Mouse (Mus musculus): ENCODE measurements at regions not wholly inside any gene's neighbourhood (a gene's known extent, or its start where the extent isn't known, plus 50 kb on each side); places are given as distances from the start of the nearest gene placed in this dataset.

GRCm38 (mm10) chrX:14592793-14593192, 381.8 kb downstream of the H2al1n start:
- DNase-seq (ENCODE audit: low spot score) (no peak), ATAC-seq (replicated peaks; ENCODE audit: low FRiP score, low TSS enrichment, low read depth) (no peak)
- Histone ChIP-seq H3K4me2 (ENCODE audit: low read length) (no peak overlapping the region), H3K27ac (ENCODE audit: low read depth) (no peak overlapping the region), H3K36me3 (ENCODE audit: control insufficient read depth, insufficient read depth, low read length) (no peaks in the 10 kb centered on the region), H3K9me3 (ENCODE audit: control insufficient read depth, low read length) (no peaks in the 10 kb centered on the region), H3K9ac (ENCODE audit: low read length) (no peak overlapping the region), H3K27me3 (replicated peaks; ENCODE audit: control insufficient read depth, insufficient read depth, low read length) (no peaks in the 10 kb centered on the region), H3K4me3 (ENCODE audit: low read depth, low read length) (no peak overlapping the region), H3K4me1 (replicated peaks; ENCODE audit: control insufficient read depth, insufficient read depth, low read length) (no peaks in the 10 kb centered on the region)
- 55% methylated on average over 1 of the region's 1 CpGs for WGBS

- H3K27ac ChIP-seq (ENCODE audit: low read depth), result no peak overlapping the region
- H3K4me3 ChIP-seq (ENCODE audit: low read depth, low read length), result no peak overlapping the region
- no peaks in the 10 kb centered on the region for H3K36me3 ChIP-seq (ENCODE audit: control insufficient read depth, insufficient read depth, low read length)
- H3K4me2 ChIP-seq (ENCODE audit: low read length), result no peak overlapping the region
- H3K27me3 ChIP-seq (replicated peaks; ENCODE audit: control insufficient read depth, insufficient read depth, low read length), result no peaks in the 10 kb centered on the region
- DNase-seq (ENCODE audit: low spot score) (no peak), ATAC-seq (replicated peaks; ENCODE audit: low FRiP score, low TSS enrichment, low read depth) (no peak)
- H3K9ac ChIP-seq (ENCODE audit: low read length), result no peak overlapping the region
- H3K9me3 ChIP-seq (ENCODE audit: control insufficient read depth, low read length), result no peaks in the 10 kb centered on the region
- H3K4me1 ChIP-seq (replicated peaks; ENCODE audit: control insufficient read depth, insufficient read depth, low read length), result no peaks in the 10 kb centered on the region
Measured at GRCm38 (mm10) chrX:14596799-14597198, 385.9 kb downstream of the H2al1n start.

GRCm38 (mm10) chrX:14601916-14602315, 391.0 kb downstream of the H2al1n start:
- Histone ChIP-seq H3K27ac (ENCODE audit: low read depth) (no peak overlapping the region), H3K9ac (ENCODE audit: low read length) (no peak overlapping the region), H3K4me1 (replicated peaks; ENCODE audit: control insufficient read depth, insufficient read depth, low read length) (no peaks in the 10 kb centered on the region), H3K4me2 (ENCODE audit: low read length) (no peak overlapping the region), H3K27me3 (replicated peaks; ENCODE audit: control insufficient read depth, insufficient read depth, low read length) (no peaks in the 10 kb centered on the region), H3K4me3 (ENCODE audit: low read depth, low read length) (no peak overlapping the region), H3K36me3 (ENCODE audit: control insufficient read depth, insufficient read depth, low read length) (no peaks in the 10 kb centered on the region), H3K9me3 (ENCODE audit: control insufficient read depth, low read length) (no peaks in the 10 kb centered on the region)
- DNase-seq (ENCODE audit: low spot score), result no peak
- ATAC-seq (replicated peaks; ENCODE audit: low FRiP score, low TSS enrichment, low read depth), result no peak
- WGBS, result 76% methylated on average over 2 of the region's 2 CpGs

GRCm38 (mm10) chrX:14609196-14609595, 398.2 kb downstream of the H2al1n start:
- no peak overlapping the region for H3K4me3 ChIP-seq (ENCODE audit: low read depth, low read length)
- H3K4me1 ChIP-seq (replicated peaks; ENCODE audit: control insufficient read depth, insufficient read depth, low read length), result no peaks in the 10 kb centered on the region
- H3K27ac ChIP-seq (ENCODE audit: low read depth), result no peak overlapping the region
- ATAC-seq (replicated peaks; ENCODE audit: low FRiP score, low TSS enrichment, low read depth) (no peak), DNase-seq (ENCODE audit: low spot score) (no peak)
- H3K9ac ChIP-seq (ENCODE audit: low read length), result no peak overlapping the region
- no peaks in the 10 kb centered on the region for H3K9me3 ChIP-seq (ENCODE audit: control insufficient read depth, low read length)
- H3K4me2 ChIP-seq (ENCODE audit: low read length), result no peak overlapping the region
- no peaks in the 10 kb centered on the region for H3K36me3 ChIP-seq (ENCODE audit: control insufficient read depth, insufficient read depth, low read length)
- no peaks in the 10 kb centered on the region for H3K27me3 ChIP-seq (replicated peaks; ENCODE audit: control insufficient read depth, insufficient read depth, low read length)
- WGBS, result 88% methylated on average over 1 of the region's 1 CpGs

GRCm38 (mm10) chrX:14628267-14628901, 417.4 kb downstream of the H2al1n start:
- 19% methylated on average over 10 of the region's 10 CpGs for WGBS
- Histone ChIP-seq H3K27me3 (replicated peaks; ENCODE audit: control insufficient read depth, insufficient read depth, low read length) (no peaks in the 10 kb centered on the region), H3K27ac (ENCODE audit: low read depth) (peak overlapping the region; percentile 54), H3K4me1 (replicated peaks; ENCODE audit: control insufficient read depth, insufficient read depth, low read length) (no peaks in the 10 kb centered on the region), H3K4me3 (ENCODE audit: low read depth, low read length) (no peak overlapping the region), H3K9me3 (ENCODE audit: control insufficient read depth, low read length) (0 out of 2 replicates have a peak, but pooled peaks cover 4% of the 10 kb centered on the region), H3K9ac (ENCODE audit: low read length) (no peak overlapping the region), H3K36me3 (ENCODE audit: control insufficient read depth, insufficient read depth, low read length) (no peaks in the 10 kb centered on the region), H3K4me2 (ENCODE audit: low read length) (no peak overlapping the region)
- ATAC-seq (replicated peaks; ENCODE audit: low FRiP score, low TSS enrichment, low read depth) (peak; percentile 32; the same call in 1 of the 2 replicates), DNase-seq (ENCODE audit: low spot score) (peak; percentile 66)

GRCm38 (mm10) chrX:14639378-14639777, 428.4 kb downstream of the H2al1n start:
- WGBS, result 98% methylated on average over 3 of the region's 3 CpGs

GRCm38 (mm10) chrX:14664852-14665251, 453.9 kb downstream of the H2al1n start:
- Histone ChIP-seq H3K9ac (ENCODE audit: low read length) (no peak overlapping the region), H3K4me3 (ENCODE audit: low read depth, low read length) (no peak overlapping the region), H3K4me1 (replicated peaks; ENCODE audit: control insufficient read depth, insufficient read depth, low read length) (no peaks in the 10 kb centered on the region), H3K4me2 (ENCODE audit: low read length) (no peak overlapping the region), H3K27me3 (replicated peaks; ENCODE audit: control insufficient read depth, insufficient read depth, low read length) (no peaks in the 10 kb centered on the region), H3K27ac (ENCODE audit: low read depth) (no peak overlapping the region), H3K9me3 (ENCODE audit: control insufficient read depth, low read length) (no peaks in the 10 kb centered on the region), H3K36me3 (ENCODE audit: control insufficient read depth, insufficient read depth, low read length) (no peaks in the 10 kb centered on the region)
- DNase-seq (ENCODE audit: low spot score) (no peak), ATAC-seq (replicated peaks; ENCODE audit: low FRiP score, low TSS enrichment, low read depth) (no peak)
- 70% methylated on average over 3 of the region's 3 CpGs for WGBS

More at GRCm38 (mm10) chrX:14639378-14639777, 428.4 kb downstream of the H2al1n start:
- DNase-seq (ENCODE audit: low spot score) (no peak), ATAC-seq (replicated peaks; ENCODE audit: low FRiP score, low TSS enrichment, low read depth) (no peak)
- Histone ChIP-seq H3K27me3 (replicated peaks; ENCODE audit: control insufficient read depth, insufficient read depth, low read length) (no peaks in the 10 kb centered on the region), H3K9me3 (ENCODE audit: control insufficient read depth, low read length) (no peaks in the 10 kb centered on the region), H3K36me3 (ENCODE audit: control insufficient read depth, insufficient read depth, low read length) (no peaks in the 10 kb centered on the region), H3K27ac (ENCODE audit: low read depth) (no peak overlapping the region), H3K4me1 (replicated peaks; ENCODE audit: control insufficient read depth, insufficient read depth, low read length) (no peaks in the 10 kb centered on the region), H3K4me2 (ENCODE audit: low read length) (no peak overlapping the region), H3K4me3 (ENCODE audit: low read depth, low read length) (no peak overlapping the region), H3K9ac (ENCODE audit: low read length) (no peak overlapping the region)

- Histone ChIP-seq H3K27ac (ENCODE audit: low read depth) (no peak overlapping the region), H3K4me2 (ENCODE audit: low read length) (no peak overlapping the region), H3K9ac (ENCODE audit: low read length) (no peak overlapping the region), H3K4me1 (replicated peaks; ENCODE audit: control insufficient read depth, insufficient read depth, low read length) (no peaks in the 10 kb centered on the region), H3K4me3 (ENCODE audit: low read depth, low read length) (no peak overlapping the region), H3K36me3 (ENCODE audit: control insufficient read depth, insufficient read depth, low read length) (no peaks in the 10 kb centered on the region), H3K27me3 (replicated peaks; ENCODE audit: control insufficient read depth, insufficient read depth, low read length) (no peaks in the 10 kb centered on the region), H3K9me3 (ENCODE audit: control insufficient read depth, low read length) (no peaks in the 10 kb centered on the region)
- DNase-seq (ENCODE audit: low spot score) (no peak), ATAC-seq (replicated peaks; ENCODE audit: low FRiP score, low TSS enrichment, low read depth) (no peak)
- WGBS, result 92% methylated on average over 2 of the region's 2 CpGs
Measured at GRCm38 (mm10) chrX:14696375-14696774, 485.4 kb downstream of the H2al1n start.

GRCm38 (mm10) chrX:14738999-14739398, 528.1 kb downstream of the H2al1n start:
- ATAC-seq (replicated peaks; ENCODE audit: low FRiP score, low TSS enrichment, low read depth), result no peak
- no peaks in the 10 kb centered on the region for H3K27me3 ChIP-seq (replicated peaks; ENCODE audit: control insufficient read depth, insufficient read depth, low read length)

More at GRCm38 (mm10) chrX:14738999-14739398, 528.1 kb downstream of the H2al1n start:
- Histone ChIP-seq H3K9ac (ENCODE audit: low read length) (no peak overlapping the region), H3K9me3 (ENCODE audit: control insufficient read depth, low read length) (no peaks in the 10 kb centered on the region), H3K36me3 (ENCODE audit: control insufficient read depth, insufficient read depth, low read length) (no peaks in the 10 kb centered on the region), H3K4me1 (replicated peaks; ENCODE audit: control insufficient read depth, insufficient read depth, low read length) (no peaks in the 10 kb centered on the region), H3K27ac (ENCODE audit: low read depth) (no peak overlapping the region), H3K4me2 (ENCODE audit: low read length) (no peak overlapping the region), H3K4me3 (ENCODE audit: low read depth, low read length) (no peak overlapping the region)
- DNase-seq (ENCODE audit: low spot score), result no peak

Data from intestine, embryonic 14.5 days (tissue).